Mouse (Mus musculus) G1E (cell line): ENCODE data around the gene Nlk.

Source experiments
- CTCF ChIP-seq: IDR thresholded peaks from 2 replicates; pipeline ENCODE4 v1.5.1; 2012; ENCODE audit warnings: low read depth, low read length, inconsistent platforms, mixed read lengths
- GATA1 ChIP-seq: IDR thresholded peaks from 2 replicates; pipeline ENCODE4 v1.6.1; 2012; ENCODE audit warnings: borderline replicate concordance, low read length, inconsistent platforms, mixed read lengths
- GATA2 ChIP-seq: IDR thresholded peaks from 2 replicates; pipeline ENCODE4 v1.6.1; 2012; ENCODE audit warnings: low read depth, low read length, inconsistent platforms, borderline replicate concordance
- POLR2AphosphoS5 ChIP-seq: IDR thresholded peaks from 2 replicates; pipeline ENCODE4 v1.6.1; 2012; ENCODE audit warnings: low read depth, low read length, inconsistent platforms; ENCODE audit not compliant: insufficient replicate concordance
- TAL1 ChIP-seq: conservative IDR thresholded peaks from 2 replicates; pipeline ENCODE4 v1.6.1; 2012; ENCODE audit warnings: low read depth, low read length, inconsistent platforms, mixed read lengths

DNA sequence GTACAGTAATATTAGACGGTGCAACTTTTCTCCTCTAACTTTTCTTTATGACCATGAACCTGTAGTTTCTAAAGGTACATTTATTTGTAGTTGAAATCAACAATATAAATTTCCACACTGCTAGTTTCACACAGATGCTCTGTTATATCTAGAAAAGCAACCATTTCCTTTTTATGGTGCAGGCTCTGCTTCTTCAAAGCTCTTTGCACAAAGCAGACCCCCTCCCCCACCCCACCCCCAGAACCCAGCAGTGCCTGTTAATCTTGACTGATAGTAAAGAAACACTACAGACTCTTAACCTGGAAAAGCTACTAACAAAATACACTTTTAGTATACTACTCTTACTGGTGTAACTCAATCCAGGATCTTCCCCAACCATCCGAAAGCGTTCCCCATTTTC, 6.6 kb downstream of the Nlk start:
- TF ChIP-seq CTCF (no peak), GATA1 (no peak), POLR2AphosphoS5 (no peak), TAL1 (no peak), GATA2 (no peak)
